Mouse (Mus musculus) midbrain, embryonic 13.5 days (tissue): ENCODE results near the gene Epha4. TPM values are rescaled to one million over a fixed set of nuclear protein-coding genes. Genes with fewer than 3 reads are reported as not detected.

Source experiments
- ATAC-seq: fragments of 200-750 bp; cut with Nextera tagmentation; 2 replicates; pipeline ENCODE4 v1.8.0; 2017; ENCODE audit warnings: mild to moderate bottlenecking, moderate TSS enrichment, moderate library complexity
- H3K27ac ChIP-seq: fragments of 300-500 bp; sonication (generic); 2 replicates; pipeline ENCODE4 v1.5.1; 2015; ENCODE audit warnings: inconsistent platforms, mild to moderate bottlenecking, moderate library complexity
- H3K27me3 ChIP-seq: fragments of 300-500 bp; sonication (generic); 2 replicates; pipeline ENCODE4 v1.6.1; 2015; ENCODE audit warnings: mild to moderate bottlenecking, inconsistent platforms
- H3K36me3 ChIP-seq: fragments of 300-500 bp; sonication (generic); 2 replicates; pipeline ENCODE4 v1.6.1; 2015; ENCODE audit warnings: mild to moderate bottlenecking, inconsistent platforms
- H3K4me1 ChIP-seq: fragments of 300-500 bp; sonication (generic); replicated peaks from 2 replicates; pipeline ENCODE4 v1.6.1; 2015; ENCODE audit warnings: inconsistent platforms
- H3K4me2 ChIP-seq: fragments of 300-500 bp; sonication (generic); replicated peaks from 2 replicates; pipeline ENCODE4 v1.6.1; 2015; ENCODE audit warnings: moderate library complexity, mild to moderate bottlenecking, inconsistent platforms
- H3K4me3 ChIP-seq: fragments of 300-500 bp; sonication (generic); replicated peaks from 2 replicates; pipeline ENCODE4 v1.5.1; 2015; ENCODE audit warnings: mild to moderate bottlenecking, inconsistent platforms
- H3K9ac ChIP-seq: fragments of 300-500 bp; sonication (generic); replicated peaks from 2 replicates; pipeline ENCODE4 v1.6.1; 2015; ENCODE audit warnings: mild to moderate bottlenecking, inconsistent platforms
- H3K9me3 ChIP-seq: fragments of 300-500 bp; sonication (generic); 2 replicates; pipeline ENCODE4 v1.6.1; 2016; ENCODE audit warnings: mild to moderate bottlenecking, inconsistent platforms
- WGBS: fragments of 180-500 bp; shearing (Covaris S2); methylation state at CpG from one replicate; pipeline ENCODE4 v1.1.7; 2015; 5-methylcytosine and 5-hydroxymethylcytosine counted together
- polyA plus RNA-seq: library from polyadenylated mRNA; unstranded; fragments of >200 nt; fragmentation: Nextera tagmentation; extraction: Ambion mirVana; gene quantifications from 2 replicates; pipeline ENCODE4 v1.2.1, GENCODE M21; 2015

Gene Epha4
- polyA plus RNA-seq, 1 experiment from 2014 or later: 37.5 TPM

- peaks cover 21% of the 10 kb centered on the region for H3K4me1 ChIP-seq
- no peaks in the 10 kb centered on the region for H3K9me3 ChIP-seq
- no peaks in the 10 kb centered on the region for H3K27me3 ChIP-seq
- H3K36me3 ChIP-seq: no peaks in the 10 kb centered on the region
- ATAC-seq: no peak
- H3K4me3 ChIP-seq: no peak overlapping the region
- 71% methylated on average over 5 of the region's 5 CpGs for WGBS
- H3K4me2 ChIP-seq: no peak overlapping the region
- H3K27ac ChIP-seq: no peak overlapping the region
- no peak overlapping the region for H3K9ac ChIP-seq
Measured at GRCm38 (mm10) chr1:77471447-77471846, 43.4 kb downstream of the Epha4 start.

- H3K27ac ChIP-seq: no peak overlapping the region
- WGBS: 75% methylated on average over 5 of the region's 5 CpGs
- no peak for ATAC-seq
Measured at GRCm38 (mm10) chr1:77471037-77471436, 43.9 kb downstream of the Epha4 start.

GRCm38 (mm10) chr1:77468717-77469314 is 46.1 kb downstream of the Epha4 start:
- H3K9ac ChIP-seq: no peak overlapping the region
- H3K4me3 ChIP-seq: no peak overlapping the region
- WGBS: 82% methylated on average over 5 of the region's 5 CpGs
- peaks cover 14% of the 10 kb centered on the region for H3K4me1 ChIP-seq
- H3K36me3 ChIP-seq: no peaks in the 10 kb centered on the region
- H3K27ac ChIP-seq: no peak overlapping the region
- H3K4me2 ChIP-seq: no peak overlapping the region
- no peaks in the 10 kb centered on the region for H3K27me3 ChIP-seq
- H3K9me3 ChIP-seq: no peaks in the 10 kb centered on the region
- no peak for ATAC-seq

More at GRCm38 (mm10) chr1:77471037-77471436, 43.9 kb downstream of the Epha4 start:
- no peak overlapping the region for H3K4me3 ChIP-seq
- H3K9me3 ChIP-seq: no peaks in the 10 kb centered on the region
- H3K4me2 ChIP-seq: no peak overlapping the region
- H3K27me3 ChIP-seq: no peaks in the 10 kb centered on the region
- H3K36me3 ChIP-seq: no peaks in the 10 kb centered on the region
- peaks cover 21% of the 10 kb centered on the region for H3K4me1 ChIP-seq
- H3K9ac ChIP-seq: no peak overlapping the region

- H3K27me3 ChIP-seq: no peaks in the 10 kb centered on the region
- no peak overlapping the region for H3K9ac ChIP-seq
- no peaks in the 10 kb centered on the region for H3K9me3 ChIP-seq
- H3K4me2 ChIP-seq: no peak overlapping the region
- 90% methylated on average over 4 of the region's 4 CpGs for WGBS
- peaks cover 27% of the 10 kb centered on the region for H3K4me1 ChIP-seq
- H3K27ac ChIP-seq: no peak overlapping the region
- ATAC-seq: no peak
- no peaks in the 10 kb centered on the region for H3K36me3 ChIP-seq
- no peak overlapping the region for H3K4me3 ChIP-seq
Measured at GRCm38 (mm10) chr1:77465524-77465923, 49.4 kb downstream of the Epha4 start.

- Histone ChIP-seq H3K4me1 (peaks cover 25% of the 10 kb centered on the region), H3K9ac (no peak overlapping the region), H3K4me3 (no peak overlapping the region), H3K9me3 (no peaks in the 10 kb centered on the region), H3K27ac (no peak overlapping the region), H3K27me3 (no peaks in the 10 kb centered on the region), H3K36me3 (no peaks in the 10 kb centered on the region), H3K4me2 (no peak overlapping the region)
- no peak for ATAC-seq
- WGBS: 79% methylated on average over 1 of the region's 1 CpGs
Measured at GRCm38 (mm10) chr1:77464108-77464507, 50.8 kb downstream of the Epha4 start.

- Histone ChIP-seq H3K4me1 (peaks cover 36% of the 10 kb centered on the region), H3K4me3 (no peak overlapping the region), H3K27me3 (no peaks in the 10 kb centered on the region), H3K27ac (peak overlapping the region; percentile 35; the same call in 1 of the 2 replicates), H3K4me2 (no peak overlapping the region), H3K9ac (no peak overlapping the region), H3K9me3 (no peaks in the 10 kb centered on the region), H3K36me3 (no peaks in the 10 kb centered on the region)
- WGBS: 15% methylated on average over 3 of the region's 3 CpGs
- ATAC-seq: no peak
Measured at GRCm38 (mm10) chr1:77461877-77462615, 52.8 kb downstream of the Epha4 start.

- Histone ChIP-seq H3K9ac (no peak overlapping the region), H3K9me3 (no peaks in the 10 kb centered on the region), H3K36me3 (no peaks in the 10 kb centered on the region), H3K4me3 (no peak overlapping the region), H3K4me1 (peaks cover 41% of the 10 kb centered on the region), H3K27ac (no peak overlapping the region), H3K27me3 (no peaks in the 10 kb centered on the region), H3K4me2 (no peak overlapping the region)
- no peak for ATAC-seq
- WGBS: 72% methylated on average over 11 of the region's 11 CpGs
Measured at GRCm38 (mm10) chr1:77460831-77461629, 53.9 kb downstream of the Epha4 start.

GRCm38 (mm10) chr1:77458751-77459385 is 56.0 kb downstream of the Epha4 start:
- Histone ChIP-seq H3K27ac (no peak overlapping the region), H3K4me2 (no peak overlapping the region), H3K9me3 (no peaks in the 10 kb centered on the region), H3K4me3 (no peak overlapping the region), H3K4me1 (peaks cover 41% of the 10 kb centered on the region), H3K9ac (no peak overlapping the region), H3K27me3 (no peaks in the 10 kb centered on the region), H3K36me3 (no peaks in the 10 kb centered on the region)
- WGBS: 82% methylated on average over 7 of the region's 7 CpGs
- ATAC-seq: no peak

GRCm38 (mm10) chr1:77457446-77457800 is 57.5 kb downstream of the Epha4 start:
- Histone ChIP-seq H3K27ac (no peak overlapping the region), H3K4me3 (no peak overlapping the region), H3K36me3 (no peaks in the 10 kb centered on the region), H3K9me3 (no peaks in the 10 kb centered on the region), H3K27me3 (no peaks in the 10 kb centered on the region), H3K4me1 (peaks cover 30% of the 10 kb centered on the region), H3K4me2 (no peak overlapping the region), H3K9ac (no peak overlapping the region)
- WGBS: 26% methylated on average over 6 of the region's 6 CpGs
- ATAC-seq: no peak

GRCm38 (mm10) chr1:77456695-77457445 is 58.0 kb downstream of the Epha4 start:
- Histone ChIP-seq H3K4me2 (no peak overlapping the region), H3K36me3 (no peaks in the 10 kb centered on the region), H3K4me1 (peaks cover 24% of the 10 kb centered on the region), H3K27ac (no peak overlapping the region), H3K9ac (no peak overlapping the region), H3K27me3 (no peaks in the 10 kb centered on the region), H3K4me3 (no peak overlapping the region), H3K9me3 (no peaks in the 10 kb centered on the region)
- WGBS: 16% methylated on average over 7 of the region's 7 CpGs
- peak; percentile 45; the same call in 1 of the 2 replicates for ATAC-seq

GRCm38 (mm10) chr1:77453811-77454210 is 61.1 kb downstream of the Epha4 start:
- Histone ChIP-seq H3K9ac (no peak overlapping the region), H3K27me3 (no peaks in the 10 kb centered on the region), H3K36me3 (no peaks in the 10 kb centered on the region), H3K27ac (no peak overlapping the region), H3K9me3 (no peaks in the 10 kb centered on the region), H3K4me1 (peaks cover 17% of the 10 kb centered on the region), H3K4me3 (no peak overlapping the region), H3K4me2 (no peak overlapping the region)
- no peak for ATAC-seq
- 93% methylated on average over 1 of the region's 1 CpGs for WGBS
